Mouse (Mus musculus) NIH3T3 (cell line): ENCODE measurements around the gene Abcc5.
A peak's percentile ranks its signal among the peaks of the same experiment; 100 is the strongest.
"Not testable (repeated sequence)": the region's sequence is repeated elsewhere in the genome, so short reads cannot be mapped to it uniquely, and the experiment has no call there.

Experiments
- DNase-seq: peaks from one replicate; pipeline ENCODE4 v3.0.0-alpha.2; 2012; ENCODE audit warnings: low read depth

Gene Abcc5

DNA sequence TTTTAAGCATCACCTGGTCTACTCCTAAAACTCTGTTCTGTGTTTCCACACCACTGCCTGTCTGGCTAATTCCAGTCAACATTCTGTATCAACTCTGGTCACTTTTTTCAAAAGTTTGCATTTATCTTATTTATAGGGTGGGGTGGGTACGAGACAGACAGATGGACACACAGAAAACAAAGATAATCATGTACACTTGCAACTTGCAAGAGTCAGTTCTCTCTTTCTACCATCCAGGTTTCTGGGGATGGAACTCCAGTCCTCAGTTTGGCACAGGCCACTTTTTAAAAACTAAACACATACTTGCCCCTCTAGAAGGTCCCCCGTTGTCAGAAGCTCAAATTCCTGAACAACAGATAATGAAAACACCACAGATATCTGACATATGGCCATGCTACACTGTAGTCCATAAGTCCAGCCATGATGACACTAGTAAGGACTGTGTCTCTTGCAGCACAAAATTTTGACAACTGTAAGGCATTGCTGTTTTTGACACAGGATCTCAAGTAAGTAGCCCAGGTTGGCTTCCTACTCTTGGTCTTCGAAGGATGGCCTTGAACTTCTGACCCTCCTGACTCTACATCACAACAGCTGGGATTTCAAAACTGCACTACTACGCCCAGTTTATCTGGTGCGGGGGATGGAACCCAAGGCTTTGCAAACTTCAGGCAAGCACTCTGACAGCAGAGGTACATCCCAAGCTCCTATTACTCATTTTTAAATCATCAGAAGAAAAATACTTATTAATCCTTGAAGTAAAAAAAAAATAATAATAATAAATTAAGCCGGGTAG is 3.1 kb downstream of the Abcc5 start:
- no peak for DNase-seq

DNA sequence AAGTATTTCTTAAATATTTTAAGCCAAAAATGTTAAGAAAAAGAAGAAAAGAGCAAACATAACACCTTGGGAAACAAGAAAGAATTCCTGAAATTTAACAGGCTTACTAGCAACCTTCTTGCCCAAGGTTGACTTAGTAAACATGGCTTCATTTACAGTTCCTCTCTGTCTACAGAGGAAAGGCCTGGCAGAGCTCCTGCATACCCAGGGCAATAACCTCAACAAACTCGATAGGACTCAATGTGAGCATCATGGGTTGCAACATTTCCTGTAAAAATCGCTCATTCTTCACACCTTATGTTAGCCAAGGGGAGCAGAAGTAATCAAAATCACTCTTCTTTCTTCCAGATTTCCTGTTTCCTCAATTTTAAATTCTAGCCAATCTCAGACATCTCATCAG is 8.1 kb downstream of the Abcc5 start:
- DNase-seq, result no peak

DNA sequence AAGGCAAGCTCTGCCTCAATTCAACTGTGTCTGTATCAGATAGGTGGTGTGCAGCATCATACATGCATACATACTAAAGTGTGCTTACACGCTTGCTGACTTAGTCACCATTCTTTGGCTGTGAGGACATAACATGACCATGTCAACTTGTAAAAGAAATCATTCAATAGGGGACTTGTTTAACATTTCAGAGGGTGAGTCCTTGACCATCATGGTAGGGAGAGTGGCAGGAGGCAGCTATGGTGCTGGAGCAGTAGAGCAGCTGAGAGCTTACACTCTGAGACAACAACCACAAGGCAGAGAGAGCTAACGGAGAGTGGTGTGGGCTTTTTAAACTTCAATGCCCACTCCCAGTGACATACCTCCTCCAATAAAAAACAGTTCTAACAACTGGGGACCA is 9.9 kb downstream of the Abcc5 start:
- DNase-seq, result no peak

DNA sequence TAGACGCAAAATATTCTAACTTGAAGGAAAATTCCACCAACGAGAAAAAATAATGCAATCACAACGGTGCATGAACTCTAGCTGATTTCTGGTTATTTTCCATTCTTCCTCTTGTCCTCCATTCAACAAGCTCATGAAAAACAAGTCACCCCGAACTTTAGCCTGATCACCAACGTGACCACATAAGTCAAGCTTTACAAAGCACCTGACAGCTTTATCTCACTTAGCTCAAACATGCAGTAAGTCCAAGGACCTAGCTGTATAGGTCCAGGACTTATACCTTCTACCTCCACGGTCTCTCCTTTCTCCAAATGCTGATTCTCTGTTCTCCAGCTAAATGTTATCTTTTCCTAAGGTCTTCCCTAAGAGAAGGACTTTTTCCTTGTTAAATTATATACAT is 10.4 kb downstream of the Abcc5 start:
- no peak for DNase-seq

- DNase-seq, result peak; percentile 78
These were observed 11.0 kb downstream of the Abcc5 start for GRCm38 (mm10) chr16:20415211-20415610.

- DNase-seq, result no peak
These were observed 12.3 kb downstream of the Abcc5 start for GRCm38 (mm10) chr16:20413870-20414331.

DNA sequence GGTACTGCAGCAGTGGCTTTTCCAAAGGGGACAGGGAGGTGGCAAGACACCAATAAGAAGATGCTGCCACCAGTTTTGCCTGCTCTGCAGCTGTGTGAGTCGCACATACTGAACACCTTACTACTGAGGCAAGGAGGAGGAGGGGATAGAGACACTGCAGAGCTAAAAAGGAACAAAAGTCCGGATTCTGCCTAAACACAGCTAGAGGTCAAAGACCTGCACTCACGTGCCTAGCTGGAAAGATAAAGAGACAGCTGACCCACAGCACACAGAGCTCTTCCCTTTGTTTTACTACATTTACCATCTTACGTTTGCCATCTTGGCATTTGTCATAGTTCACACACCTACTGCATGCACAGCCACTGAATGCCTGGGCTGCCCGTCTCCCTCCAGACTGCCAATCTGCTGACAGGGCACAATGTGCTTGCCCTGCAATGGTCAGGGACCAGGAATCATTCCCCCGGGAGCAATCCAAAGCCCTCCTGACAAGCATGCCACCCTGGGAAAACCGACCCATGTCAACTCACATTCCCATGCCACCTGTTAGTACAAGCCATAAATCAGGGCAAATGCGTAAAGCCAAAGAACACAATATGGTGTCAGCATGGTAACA is 14.1 kb downstream of the Abcc5 start:
- DNase-seq, result no peak

DNA sequence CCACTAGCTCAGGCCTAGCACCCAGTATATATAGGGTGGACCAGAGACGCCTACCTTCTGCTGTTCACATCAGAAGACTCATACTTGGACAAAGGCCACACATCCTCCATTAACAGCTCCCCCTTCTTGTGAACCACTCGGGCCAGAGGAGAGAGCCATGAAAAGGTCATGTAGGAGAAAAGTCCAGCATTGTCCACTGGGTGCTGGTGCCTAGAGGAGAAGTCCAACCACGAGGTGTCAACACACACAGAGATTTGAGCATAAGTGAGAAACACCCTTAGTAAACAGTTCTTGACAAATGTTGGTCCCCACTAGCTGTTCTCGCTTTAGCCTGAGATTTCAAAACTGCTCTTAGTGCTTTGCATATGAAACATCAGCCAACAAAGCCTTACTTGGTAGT is 20.9 kb downstream of the Abcc5 start:
- no peak for DNase-seq

DNA sequence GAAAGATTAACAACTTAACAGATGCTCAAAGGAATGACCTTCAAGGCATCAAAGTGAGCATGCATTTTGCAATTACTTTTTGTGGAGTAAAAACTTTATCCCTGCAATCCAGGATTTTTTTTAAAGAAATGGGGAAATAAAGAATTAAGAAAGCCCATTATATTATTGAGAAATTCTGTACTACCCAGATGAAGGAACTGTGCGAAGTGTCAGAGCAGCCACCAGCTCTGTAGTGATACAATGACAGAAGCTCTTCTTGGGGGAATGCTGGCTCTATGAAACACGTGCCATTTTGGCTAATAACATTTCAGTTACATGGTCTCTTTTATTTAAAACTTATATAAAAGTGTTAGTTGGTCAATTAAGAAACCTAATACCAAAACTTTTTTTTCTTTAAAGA is 22.9 kb downstream of the Abcc5 start:
- DNase-seq, result no peak

DNA sequence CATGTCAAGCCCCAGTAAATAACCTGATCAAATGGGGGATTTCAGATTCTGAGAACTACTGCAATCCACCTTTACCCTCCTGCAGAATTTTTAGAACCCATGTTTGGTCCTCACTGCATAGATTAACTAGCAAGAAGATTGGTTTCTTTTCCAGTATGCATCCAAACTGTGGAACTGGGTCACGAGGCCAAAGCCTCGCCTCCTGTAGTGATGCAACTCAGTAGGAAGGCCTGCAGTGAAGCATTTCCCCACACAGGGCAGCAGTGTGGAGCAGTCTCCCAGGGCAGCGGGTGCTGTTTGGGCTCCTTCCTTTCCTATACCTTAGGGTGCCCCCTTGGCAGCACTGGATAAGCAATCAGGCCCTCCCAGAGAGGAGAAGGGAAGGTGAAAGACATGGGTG is 24.6 kb downstream of the Abcc5 start:
- peak; percentile 50 for DNase-seq

DNA sequence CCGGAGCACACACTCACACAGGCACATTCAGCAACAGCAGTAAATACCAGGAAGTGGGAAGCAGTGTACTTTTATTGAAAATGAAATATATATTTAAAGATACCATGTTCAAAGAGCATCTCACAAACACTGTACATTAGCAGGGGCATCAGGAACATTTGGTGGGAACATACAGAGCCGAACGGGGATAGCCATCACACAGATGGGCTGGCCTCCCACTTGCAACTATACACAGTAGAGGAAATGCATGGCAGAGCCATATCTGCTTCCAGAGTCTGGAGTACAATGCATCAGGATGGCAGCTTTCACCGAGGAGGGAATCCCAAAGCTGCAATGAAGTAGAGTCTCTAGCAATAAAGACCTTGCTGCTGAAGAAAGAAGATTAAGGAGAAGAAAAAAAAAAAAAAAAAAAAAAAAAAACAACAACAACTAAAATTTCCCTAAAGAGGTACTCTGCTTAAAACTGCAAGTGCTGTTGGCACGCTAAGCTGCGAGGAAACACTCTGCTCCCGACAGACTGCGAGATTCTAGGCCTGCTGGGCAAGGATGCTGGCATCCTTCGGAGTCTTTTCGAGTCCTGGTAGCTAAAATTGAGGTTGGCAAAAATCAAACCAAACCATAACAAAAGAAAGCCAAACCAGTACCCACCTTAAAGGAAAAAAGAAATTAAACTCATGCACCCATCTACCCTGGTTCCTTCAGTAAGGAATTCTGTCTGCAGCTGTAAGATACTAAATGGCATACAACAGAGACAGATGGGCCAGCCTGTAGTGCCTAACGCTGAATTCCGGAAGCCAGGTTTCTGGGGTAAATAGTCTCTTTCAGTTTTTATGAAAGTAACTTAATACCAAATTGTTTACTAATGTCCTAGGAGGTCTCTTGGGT is 25.2 kb downstream of the Abcc5 start:
- DNase-seq, result no peak

DNA sequence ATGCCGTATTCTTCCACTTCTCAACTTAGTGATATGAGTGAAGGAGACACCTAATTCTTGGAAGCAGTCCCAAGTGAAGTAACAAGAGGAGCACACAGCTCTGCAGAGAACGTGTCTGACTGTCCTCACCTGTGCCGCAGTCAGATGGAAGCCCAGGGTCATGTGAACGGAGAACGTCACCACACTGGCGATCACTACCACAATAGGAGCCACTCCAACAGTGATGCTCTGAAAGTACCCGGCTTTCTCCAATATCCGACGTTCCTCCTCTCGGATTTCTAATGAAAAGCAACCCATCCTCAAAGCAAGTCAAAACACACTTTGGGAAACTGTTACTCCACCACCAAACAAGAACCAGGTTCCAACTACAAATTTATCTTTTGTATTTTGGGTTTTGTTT is 29.3 kb downstream of the Abcc5 start:
- DNase-seq, result no peak

DNA sequence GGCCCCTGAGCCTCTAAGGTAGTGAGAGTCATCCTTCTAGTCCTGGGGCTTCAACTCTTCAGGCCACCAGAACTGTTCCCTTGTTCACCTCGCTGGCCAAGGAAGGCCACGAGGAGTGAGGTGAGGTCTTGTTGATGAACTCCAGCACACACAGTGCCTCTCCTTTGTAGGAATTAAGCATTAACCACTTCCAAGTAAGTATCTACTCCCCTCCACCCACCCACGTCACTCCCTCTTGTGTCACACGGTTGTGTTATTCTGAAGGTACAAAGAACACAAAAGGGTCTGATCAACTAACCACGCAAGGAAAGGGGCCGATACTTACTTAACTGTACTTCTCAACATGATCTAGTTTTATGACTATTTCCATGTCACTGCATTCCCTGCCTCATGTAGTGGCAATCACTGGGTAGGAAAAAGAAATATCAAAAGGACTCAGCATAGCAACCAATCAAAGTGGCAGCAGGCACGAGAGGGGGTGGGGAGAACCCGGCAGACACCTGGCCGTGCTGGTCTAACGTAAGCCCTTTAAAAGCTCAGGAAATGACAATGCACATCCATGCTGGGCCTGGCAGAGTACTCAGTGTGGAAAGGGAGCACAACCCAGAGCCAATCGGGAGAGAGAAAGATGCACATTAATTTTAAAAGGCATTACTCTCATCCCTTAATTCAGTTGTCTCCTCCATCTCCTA is 30.8 kb downstream of the Abcc5 start:
- no peak for DNase-seq

GRCm38 (mm10) chr16:20391753-20392152 is 34.4 kb downstream of the Abcc5 start:
- DNase-seq, result no peak

DNA sequence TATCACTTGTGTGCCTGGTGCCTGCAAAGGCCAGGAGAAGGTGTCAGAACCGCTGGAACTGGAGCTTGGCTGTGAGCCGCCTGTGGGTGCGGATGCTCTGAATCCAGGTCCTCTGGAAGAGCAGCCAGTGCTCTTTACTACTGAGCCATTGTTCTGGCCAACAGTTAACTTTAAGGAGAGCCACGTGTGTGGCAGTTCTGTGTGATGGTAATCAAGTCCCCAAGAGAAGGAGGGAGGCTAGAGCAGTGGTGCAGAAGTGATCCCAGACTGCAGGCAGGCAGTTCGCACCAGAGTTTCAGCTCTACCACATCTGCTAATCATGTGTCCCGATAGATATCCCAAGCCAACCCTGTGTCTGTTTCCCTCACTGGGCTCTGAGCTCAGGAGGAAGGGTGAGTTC is 36.0 kb downstream of the Abcc5 start:
- no peak for DNase-seq

DNA sequence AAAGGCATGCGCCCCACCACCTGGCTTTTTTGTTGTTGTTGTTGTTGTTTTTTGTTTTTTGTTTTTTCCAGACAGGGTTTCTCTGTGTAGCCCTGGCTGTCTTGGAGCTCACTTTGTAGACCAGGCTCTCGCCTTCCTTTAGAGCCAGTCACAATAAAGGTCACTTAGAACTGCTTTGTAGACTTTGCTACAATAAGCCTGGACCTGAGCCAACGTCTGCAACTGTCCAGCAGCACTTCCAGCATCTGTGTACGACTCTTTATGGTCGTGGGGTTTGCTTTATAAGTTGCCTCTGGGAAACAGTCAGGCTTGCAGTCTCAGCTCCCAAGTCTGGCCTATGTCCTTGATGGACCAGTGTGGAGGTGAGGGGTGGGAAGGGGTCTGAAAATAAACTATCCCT is 45.2 kb downstream of the Abcc5 start:
- DNase-seq, result peak; percentile 39

DNA sequence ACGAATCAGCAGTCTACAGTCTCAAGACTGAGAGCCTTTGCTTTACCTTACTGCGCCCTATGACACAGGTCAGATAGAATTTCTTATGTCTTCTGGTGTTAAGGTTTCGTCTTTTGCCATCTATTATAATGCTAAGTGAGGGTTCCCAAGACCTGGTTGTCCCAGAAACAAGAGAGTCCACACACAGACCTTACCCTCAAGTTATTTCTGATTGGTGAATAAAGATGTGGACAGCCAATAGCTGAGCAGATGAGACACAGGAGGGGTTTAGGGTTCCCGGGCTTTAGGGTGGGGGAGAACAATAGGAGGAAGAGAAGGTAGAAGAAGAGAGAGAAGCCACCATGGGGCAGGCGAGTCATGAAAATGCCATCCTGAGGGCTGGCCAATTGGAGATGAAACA is 50.9 kb downstream of the Abcc5 start:
- DNase-seq, result no peak

- DNase-seq, result peak; percentile 39
These were observed 54.5 kb downstream of the Abcc5 start for GRCm38 (mm10) chr16:20371731-20372130.

DNA sequence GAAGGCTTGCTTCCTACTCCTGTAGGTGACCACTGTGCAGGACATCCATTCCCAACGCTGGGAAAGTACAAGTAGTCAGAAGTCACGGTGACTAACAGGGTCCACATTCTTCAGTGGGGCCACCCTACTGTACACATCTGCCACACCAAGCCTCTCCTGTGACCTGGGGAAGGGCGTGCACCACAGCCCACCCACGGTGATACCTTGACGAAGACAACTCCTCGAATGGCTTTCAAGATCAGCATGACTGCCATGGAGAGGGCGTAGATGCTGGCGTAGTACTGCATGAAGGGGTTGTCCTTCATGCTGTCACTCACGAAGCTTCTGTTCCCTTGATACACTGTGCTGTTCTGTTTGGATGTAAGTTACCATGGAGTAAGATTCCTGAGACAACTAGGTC is 58.0 kb downstream of the Abcc5 start:
- no peak for DNase-seq

GRCm38 (mm10) chr16:20362121-20362520 is 64.1 kb downstream of the Abcc5 start:
- no peak for DNase-seq

DNA sequence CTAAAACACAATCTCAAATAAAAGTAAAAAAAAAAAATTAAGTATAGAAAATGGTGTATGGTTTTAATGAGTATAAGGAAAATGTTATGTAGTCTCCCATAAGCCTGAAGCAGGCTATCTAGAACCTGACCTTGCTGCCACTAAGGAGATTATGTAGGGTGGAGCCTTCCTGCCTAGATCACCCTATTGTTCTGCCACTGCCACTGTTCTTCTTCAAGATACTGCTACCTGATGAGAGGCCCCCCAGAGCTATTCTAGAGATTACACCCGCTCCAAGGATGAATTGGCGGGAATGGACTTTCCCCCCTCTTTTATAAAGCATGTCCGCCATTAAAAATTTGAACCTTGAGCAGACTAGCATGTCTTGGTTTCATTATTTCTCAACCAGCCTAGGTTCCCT is 64.7 kb downstream of the Abcc5 start:
- DNase-seq, result not testable (repeated sequence)

DNA sequence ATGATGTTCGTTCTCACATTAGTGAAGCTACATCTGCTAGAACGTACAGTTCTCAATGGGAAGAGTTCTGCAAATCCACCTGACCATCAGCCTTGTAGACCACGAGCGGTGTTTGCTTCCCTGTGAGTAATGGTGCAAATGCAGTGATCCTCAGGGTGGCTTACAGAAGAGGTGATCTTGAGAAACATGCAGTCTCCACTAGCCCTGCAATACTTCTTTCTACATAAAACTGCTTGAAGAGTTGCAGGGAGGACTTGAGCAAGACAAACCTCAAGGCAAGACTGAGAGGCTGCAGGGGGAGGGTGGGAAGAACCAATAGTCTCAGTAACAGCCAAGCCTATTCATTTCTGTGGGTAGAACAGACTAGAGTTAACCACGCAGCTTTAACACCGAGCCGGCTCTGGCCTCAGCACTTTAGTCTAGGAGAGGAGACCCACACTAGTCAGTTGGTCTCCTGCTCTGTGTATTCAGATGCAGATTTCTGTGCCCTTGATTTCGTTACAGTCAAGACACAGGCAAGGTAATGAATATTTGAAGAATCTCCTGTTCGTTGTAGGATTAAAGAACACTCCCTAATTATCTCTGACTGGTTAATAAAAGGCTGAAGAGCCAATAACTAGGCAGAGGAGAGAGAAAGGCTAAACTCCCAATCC is 66.4 kb downstream of the Abcc5 start:
- no peak for DNase-seq
